In the genomic region with DNA sequence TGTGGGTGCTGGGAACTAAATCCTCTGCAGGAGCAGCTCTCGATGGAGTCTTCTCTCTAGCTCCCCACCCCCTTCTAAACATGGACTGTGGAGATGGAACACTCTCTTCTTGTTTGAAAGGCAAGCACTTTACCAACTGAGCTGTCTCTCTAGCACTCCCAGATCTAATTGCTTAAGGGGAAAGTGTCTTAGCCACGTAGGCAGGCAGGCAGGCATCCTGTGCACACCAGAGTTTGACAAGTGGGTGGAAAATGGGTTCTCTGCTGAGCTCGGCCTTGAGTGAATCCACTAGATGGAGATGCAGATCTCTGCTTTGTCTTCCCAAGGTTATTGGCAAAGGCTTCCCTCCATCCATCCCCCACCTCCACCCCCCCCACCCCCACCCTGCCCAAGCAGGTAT, we compare ENCODE assay signal across 24 mouse cellular contexts. TPM values are rescaled to one million over a fixed set of nuclear protein-coding genes. Genes with fewer than 3 reads are reported as not detected.
DNase-seq lines count a peak whose midpoint lies in the region; ATAC-seq and TF ChIP-seq lines count a peak whose summit lies in the region.
"Had no signal": no experiment of that assay in that cellular context is flagged by ENCODE, and none has a peak within 500 bp of the region (broad histone marks: within the 10 kb centered on the region; RNA-seq: fewer than 3 reads in every experiment).

No protein-coding gene starts in this region.

- TF ChIP-seq CTCF in layer of hippocampus, adult 2 months (conservative IDR thresholded peaks at IDR 0.05): 0 out of 2 replicates have a peak, but pooled peaks have one; percentile 5
- TF ChIP-seq CTCF in brain, embryonic 14.5 days (IDR thresholded peaks at IDR 0.05; ENCODE audit: borderline replicate concordance, extremely low read depth, insufficient read depth, insufficient read length): no peak

- H3K4me1 ChIP-seq in midbrain, embryonic 11.5 days (ENCODE audit: control insufficient read depth, insufficient read depth, low read length): peaks cover 2% of the 10 kb centered on the region; the same call in 1 of the 2 replicates
- peaks cover 4% of the 10 kb centered on the region for H3K4me1 ChIP-seq in midbrain, embryonic 16.5 days (ENCODE audit: control insufficient read depth, insufficient read depth, low read length)

- no peak overlapping the region for H3K9ac ChIP-seq in midbrain, embryonic 11.5 days (ENCODE audit: low read length)
- H3K9ac ChIP-seq in midbrain, embryonic 16.5 days (ENCODE audit: low read depth, low read length): no peak overlapping the region
- H3K9ac ChIP-seq: embryonic facial prominence, embryonic 12.5 days; forebrain, embryonic 13.5 days; forebrain, embryonic 15.5 days; forebrain, postnatal 0 days had no signal

- peaks cover 22% of the 10 kb centered on the region for H3K27me3 ChIP-seq in midbrain, embryonic 11.5 days (ENCODE audit: control insufficient read depth, insufficient read depth, low read length)
- H3K27me3 ChIP-seq in midbrain, embryonic 16.5 days (ENCODE audit: control insufficient read depth, insufficient read depth, low read depth, low read length): peaks cover 17% of the 10 kb centered on the region
- H3K27me3 ChIP-seq: Patski had no signal

- no peak overlapping the region for H3K4me3 ChIP-seq in layer of hippocampus, adult 2 months
- H3K4me3 ChIP-seq in midbrain, embryonic 11.5 days (ENCODE audit: low read depth, low read length): no peak overlapping the region
- no peak overlapping the region for H3K4me3 ChIP-seq in midbrain, embryonic 16.5 days (ENCODE audit: low read depth, low read length)
- H3K4me3 ChIP-seq: embryonic facial prominence, embryonic 10.5 days; embryonic facial prominence, embryonic 12.5 days; forebrain, embryonic 13.5 days; forebrain, embryonic 15.5 days had no signal

- no peak for DNase-seq in layer of hippocampus, adult 2 months (ENCODE audit: low spot score in 2 of 2)
- no peak for DNase-seq in layer of hippocampus, postnatal 14 days (ENCODE audit: low spot score in 2 of 2)
- DNase-seq in midbrain, embryonic 11.5 days (ENCODE audit: low spot score, missing footprints): peak; percentile 26
- DNase-seq in brain, adult 2 months (ENCODE audit: low read depth, low spot score): peak; percentile 79
- peak; percentile 13 for DNase-seq in brain, embryonic 14.5 days (ENCODE audit: low read depth)
- no peak for DNase-seq in spleen, postnatal 36 days (ENCODE audit: low spot score in 2 of 2)
- DNase-seq: adrenal gland, adult 8-10 months; adrenal gland, postnatal 14 days; adrenal gland, postnatal 36 days; cerebellum, adult 11-12 months; cerebellum, adult 2 months; cerebellum, adult 9-10 months; cerebellum, postnatal 10 days; cerebellum, postnatal 25 days; forebrain, postnatal 0 days had no signal

- H3K36me3 ChIP-seq in midbrain, embryonic 11.5 days (ENCODE audit: control insufficient read depth, insufficient read depth, low read length): no peaks in the 10 kb centered on the region
- no peaks in the 10 kb centered on the region for H3K36me3 ChIP-seq in midbrain, embryonic 16.5 days (ENCODE audit: control insufficient read depth, insufficient read depth, low read length)
- H3K36me3 ChIP-seq: embryonic facial prominence, embryonic 10.5 days; embryonic facial prominence, embryonic 12.5 days; forebrain, embryonic 15.5 days; G1E had no signal

- TF ChIP-seq POLR2A in brain, embryonic 14.5 days (IDR thresholded peaks at IDR 0.05; ENCODE audit: borderline replicate concordance, extremely low read depth, insufficient read depth, insufficient read length, poor library complexity, severe bottlenecking): no peak

- no peaks in the 10 kb centered on the region for H3K9me3 ChIP-seq in midbrain, embryonic 11.5 days (ENCODE audit: control insufficient read depth, low read length)
- H3K9me3 ChIP-seq in midbrain, embryonic 16.5 days (replicated peaks; ENCODE audit: control insufficient read depth, low read length, poor library complexity, severe bottlenecking): no peaks in the 10 kb centered on the region
- H3K9me3 ChIP-seq: embryonic facial prominence, embryonic 10.5 days; embryonic facial prominence, embryonic 12.5 days; forebrain, embryonic 13.5 days; forebrain, embryonic 15.5 days; G1E had no signal

- no peak overlapping the region for H3K4me2 ChIP-seq in midbrain, embryonic 11.5 days
- no peak overlapping the region for H3K4me2 ChIP-seq in midbrain, embryonic 16.5 days (ENCODE audit: low read length)
- H3K4me2 ChIP-seq: embryonic facial prominence, embryonic 12.5 days; forebrain, embryonic 13.5 days; forebrain, embryonic 15.5 days had no signal

- ATAC-seq in midbrain, embryonic 11.5 days (ENCODE audit: low FRiP score): no peak
- no peak for ATAC-seq in midbrain, embryonic 16.5 days
- no peak for ATAC-seq in CD4-positive, CD25-positive, alpha-beta regulatory T cell, adult 4 months
- ATAC-seq: activated CD4-positive, CD25-positive, alpha-beta regulatory T cell, adult 4 months; forebrain, embryonic 13.5 days; forebrain, embryonic 15.5 days; forebrain, postnatal 0 days; Patski had no signal

- no peak overlapping the region for H3K27ac ChIP-seq in layer of hippocampus, adult 2 months
- H3K27ac ChIP-seq in midbrain, embryonic 11.5 days (ENCODE audit: low read depth, low read length): no peak overlapping the region
- no peak overlapping the region for H3K27ac ChIP-seq in midbrain, embryonic 16.5 days (ENCODE audit: low read length)
- H3K27ac ChIP-seq: embryonic facial prominence, embryonic 10.5 days; embryonic facial prominence, embryonic 12.5 days; forebrain, embryonic 13.5 days; forebrain, embryonic 15.5 days had no signal

- 61% methylated on average over 3 of the region's 3 CpGs for WGBS in midbrain, embryonic 11.5 days
- 52% methylated on average over 3 of the region's 3 CpGs for WGBS in midbrain, embryonic 16.5 days

RNA-seq across cellular contexts. Expression of gene Paqr5, which starts 1.4 kb away (rescaled TPM):
- 1 to 10 TPM; 3.9 to 6.3 TPM for total RNA-seq in layer of hippocampus, adult 2 months (2021)
- 1 to 10 TPM; 2.0 to 3.8 TPM for total RNA-seq in layer of hippocampus, postnatal 14 days (2021)
- polyA plus RNA-seq in midbrain, embryonic 11.5 days (2014; fragmentation: Nextera tagmentation; extraction: Ambion mirVana): 0.26 and 0.37 TPM in 2 replicates
- polyA plus RNA-seq in midbrain, embryonic 16.5 days (2015; fragmentation: Nextera tagmentation; extraction: Ambion mirVana): 0.18 and 0.48 TPM in 2 replicates
- polyA plus RNA-seq in brain, embryonic 14.5 days (2012; rRNA removed): 0.33 and 0.53 TPM in 2 replicates
- polyA plus RNA-seq in CD4-positive, CD25-positive, alpha-beta regulatory T cell, adult 4 months (2017; shearing (Covaris generic)): 1 to 10 TPM in 1 of 2 experiments, under 1 TPM in 1; 0.54 to 1.2 TPM
- polyA plus RNA-seq: G1E had no signal

Comparison
In these comparisons a context has a peak if more than half of its experiments do, and no peak if none do; other contexts are left out.
1. DNase-seq: peak in midbrain, embryonic 11.5 days (single experiment), brain, adult 2 months (single experiment) and brain, embryonic 14.5 days (single experiment); none in layer of hippocampus, adult 2 months (0 of 2), layer of hippocampus, postnatal 14 days (0 of 2) and spleen, postnatal 36 days (0 of 2).